Mouse (Mus musculus) thymus, adult 2 months (tissue): ENCODE measurements around the gene Gfra1.

Experiments used
- CTCF ChIP-seq: fragments of 200-500 bp; IDR thresholded peaks from 2 replicates; pipeline ENCODE4 v1.5.1; 2012; ENCODE audit warnings: mild to moderate bottlenecking, control low read depth, low read length, moderate library complexity, borderline replicate concordance; ENCODE audit not compliant: control insufficient read depth, poor library complexity, insufficient read depth; ENCODE audit errors: extremely low read depth
- POLR2A ChIP-seq: fragments of 200-500 bp; IDR thresholded peaks from 2 replicates; pipeline ENCODE4 v1.6.1; 2012; ENCODE audit warnings: mild to moderate bottlenecking, low read length, control low read depth, moderate library complexity; ENCODE audit not compliant: control insufficient read depth, poor library complexity, insufficient read depth; ENCODE audit errors: extremely low read depth

DNA sequence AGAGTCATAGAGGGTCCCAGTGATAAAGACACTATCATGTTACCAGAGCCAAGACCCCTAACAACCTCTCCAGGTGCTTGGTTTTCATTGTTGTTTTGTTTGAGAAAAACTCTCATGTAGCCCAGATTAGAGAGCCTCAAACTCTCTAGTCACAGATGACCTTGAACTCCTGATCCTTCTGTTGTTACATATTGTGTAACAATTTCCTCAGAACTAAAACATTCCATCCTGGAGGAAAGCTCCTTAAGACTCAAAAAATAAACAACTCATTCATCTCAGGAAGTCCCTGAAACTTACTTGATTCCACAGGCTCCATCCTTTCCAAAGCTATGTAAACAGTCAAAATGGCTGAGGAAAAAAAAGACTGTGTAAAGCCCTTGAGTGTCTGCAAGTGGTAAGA is 49.0 kb downstream of the Gfra1 start:
- TF ChIP-seq CTCF (no peak), POLR2A (no peak)
